Mouse (Mus musculus) hindbrain, postnatal 0 days (tissue): ENCODE results near the gene Nup62. TPM values are rescaled to one million over a fixed set of nuclear protein-coding genes. Genes with fewer than 3 reads are reported as not detected.
A peak's percentile ranks its signal among the peaks of the same experiment; 100 is the strongest.

Source experiments
- ATAC-seq: fragments of 200-750 bp; cut with Nextera tagmentation; 2 replicates; pipeline ENCODE4 v1.8.0; 2017; ENCODE audit warnings: mild to moderate bottlenecking, moderate TSS enrichment, moderate library complexity
- DNase-seq: peaks from one replicate; pipeline ENCODE4 v3.0.0-alpha.2; 2015; ENCODE audit warnings: low spot score
- H3K27ac ChIP-seq: fragments of 300-500 bp; sonication (generic); 2 replicates; pipeline ENCODE4 v1.5.1; 2014; ENCODE audit warnings: mild to moderate bottlenecking
- H3K27me3 ChIP-seq: fragments of 300-500 bp; sonication (generic); 2 replicates; pipeline ENCODE4 v1.6.1; 2014; ENCODE audit warnings: low read length, mixed read lengths; ENCODE audit not compliant: insufficient read depth
- H3K36me3 ChIP-seq: fragments of 300-500 bp; sonication (generic); 2 replicates; pipeline ENCODE4 v1.6.1; 2014; ENCODE audit warnings: low read length, mixed read lengths; ENCODE audit not compliant: insufficient read depth
- H3K4me1 ChIP-seq: fragments of 300-500 bp; sonication (generic); 2 replicates; pipeline ENCODE4 v1.6.1; 2014; ENCODE audit warnings: antibody characterized with exemption, low read length, mixed read lengths; ENCODE audit not compliant: insufficient read depth
- H3K4me2 ChIP-seq: fragments of 300-500 bp; sonication (generic); 2 replicates; pipeline ENCODE4 v1.6.1; 2014; ENCODE audit warnings: low read depth, mild to moderate bottlenecking, low read length, moderate library complexity, mixed read lengths
- H3K4me3 ChIP-seq: fragments of 300-500 bp; sonication (generic); 2 replicates; pipeline ENCODE4 v1.5.1; 2014; ENCODE audit warnings: low read length
- H3K9ac ChIP-seq: fragments of 300-500 bp; sonication (generic); replicated peaks from 2 replicates; pipeline ENCODE4 v1.6.1; 2014; ENCODE audit warnings: mild to moderate bottlenecking, low read length, moderate library complexity, mixed read lengths
- H3K9me3 ChIP-seq: fragments of 300-500 bp; sonication (generic); 2 replicates; pipeline ENCODE4 v1.6.1; 2016; ENCODE audit warnings: low read length, mixed read lengths
- CTCF ChIP-seq: IDR thresholded peaks from 2 replicates; pipeline ENCODE4 v1.5.1; 2016; ENCODE audit warnings: antibody characterized with exemption, control low read depth, low read depth
- WGBS: fragments of 180-500 bp; shearing (Covaris S2); extraction: QIAGEN DNeasy Blood & Tissue Kit; methylation state at CpG from one replicate; pipeline ENCODE4 v1.1.7; 2014; 5-methylcytosine and 5-hydroxymethylcytosine counted together
- polyA plus RNA-seq: library from polyadenylated mRNA; unstranded; fragments of >200 nt; fragmentation: Nextera tagmentation; extraction: Ambion mirVana; gene quantifications from 2 replicates; pipeline ENCODE4 v1.2.1, GENCODE M21; 2015
- total RNA-seq: library from RNA; depleted of rRNA; stranded (reverse); fragments of >200 nt; gene quantifications from 2 replicates; pipeline ENCODE4 v1.2.3, GENCODE M21; 2014; rRNA removed

The Nup62 gene
- 67.0 and 69.0 TPM in 2 replicates for total RNA-seq
- 42.9 and 46.4 TPM in 2 replicates for polyA plus RNA-seq

- TF ChIP-seq CTCF = 0 out of 2 replicates have a peak, but pooled peaks have one; percentile 5
- Histone ChIP-seq H3K27me3 (no peaks in the 10 kb centered on the region), H3K4me3 (peak within 1 kb of the TSS; percentile 85), H3K27ac (peak within 1 kb of the TSS; percentile 94), H3K4me1 (peaks cover 23% of the 10 kb centered on the region), H3K9me3 (no peaks in the 10 kb centered on the region), H3K4me2 (peak within 1 kb of the TSS; percentile 87), H3K36me3 (no peaks in the 10 kb centered on the region), H3K9ac (peak within 1 kb of the TSS; percentile 93)
- peak; percentile 95 for ATAC-seq
- under 1% methylated on average over 58 of the region's 62 CpGs for WGBS
- DNase-seq = peak; percentile 100
These were observed at the start of gene Nup62, which contains the start of gene Il4i1 for GRCm38 (mm10) chr7:44815721-44816469. Gene Nup62 (plus strand): TSS chr7:44816088. Gene Il4i1 (plus strand): TSS chr7:44816387.

GRCm38 (mm10) chr7:44768129-44768528 lies 47.8 kb upstream of the Nup62 start:
- H3K36me3 ChIP-seq = peaks cover 44% of the 10 kb centered on the region; the same call in 1 of the 2 replicates
- no peaks in the 10 kb centered on the region for H3K4me1 ChIP-seq
- H3K27me3 ChIP-seq = no peaks in the 10 kb centered on the region
- ATAC-seq (no peak), DNase-seq (no peak)
- no peaks in the 10 kb centered on the region for H3K9me3 ChIP-seq
- H3K9ac ChIP-seq = no peak overlapping the region
- no peak overlapping the region for H3K27ac ChIP-seq
- no peak overlapping the region for H3K4me3 ChIP-seq
- no peak overlapping the region for H3K4me2 ChIP-seq
- WGBS = 91% methylated on average over 5 of the region's 5 CpGs
- no peak for TF ChIP-seq CTCF

GRCm38 (mm10) chr7:44770046-44770578 lies 45.8 kb upstream of the Nup62 start:
- Histone ChIP-seq H3K27ac (no peak overlapping the region), H3K4me3 (no peak overlapping the region), H3K9ac (no peak overlapping the region), H3K4me2 (no peak overlapping the region), H3K4me1 (no peaks in the 10 kb centered on the region), H3K9me3 (no peaks in the 10 kb centered on the region), H3K36me3 (peaks cover 35% of the 10 kb centered on the region; the same call in 1 of the 2 replicates), H3K27me3 (no peaks in the 10 kb centered on the region)
- 0 out of 2 replicates have a peak, but pooled peaks have one; percentile 12 for TF ChIP-seq CTCF
- WGBS = 22% methylated on average over 6 of the region's 6 CpGs
- peak; percentile 72 for DNase-seq
- ATAC-seq = 0 out of 2 replicates have a peak, but pooled peaks have one; percentile 56

- TF ChIP-seq CTCF = no peak
- H3K4me2 ChIP-seq = no peak overlapping the region
- no peak overlapping the region for H3K4me3 ChIP-seq
- no peaks in the 10 kb centered on the region for H3K4me1 ChIP-seq
- no peaks in the 10 kb centered on the region for H3K9me3 ChIP-seq
- H3K9ac ChIP-seq = no peak overlapping the region
- WGBS = 92% methylated on average over 8 of the region's 8 CpGs
- peaks cover 20% of the 10 kb centered on the region; the same call in 1 of the 2 replicates for H3K36me3 ChIP-seq
- DNase-seq = no peak
- no peaks in the 10 kb centered on the region for H3K27me3 ChIP-seq
- no peak for ATAC-seq
- no peak overlapping the region for H3K27ac ChIP-seq
These were observed 43.2 kb upstream of the Nup62 start for GRCm38 (mm10) chr7:44772591-44773204.

GRCm38 (mm10) chr7:44776849-44777498 lies 38.9 kb upstream of the Nup62 start:
- H3K9me3 ChIP-seq = no peaks in the 10 kb centered on the region
- no peak for DNase-seq
- WGBS = 91% methylated on average over 9 of the region's 9 CpGs
- H3K4me2 ChIP-seq = no peak overlapping the region
- no peak overlapping the region for H3K9ac ChIP-seq
- no peak overlapping the region for H3K4me3 ChIP-seq
- TF ChIP-seq CTCF = no peak
- no peaks in the 10 kb centered on the region for H3K4me1 ChIP-seq
- no peaks in the 10 kb centered on the region for H3K27me3 ChIP-seq
- H3K36me3 ChIP-seq = peaks cover 4% of the 10 kb centered on the region; the same call in 1 of the 2 replicates
- ATAC-seq = no peak
- no peak overlapping the region for H3K27ac ChIP-seq

- 90% methylated on average over 8 of the region's 8 CpGs for WGBS
- H3K4me3 ChIP-seq = no peak overlapping the region
- H3K9ac ChIP-seq = no peak overlapping the region
- no peak for ATAC-seq
- no peaks in the 10 kb centered on the region; the same call in 1 of the 2 replicates for H3K36me3 ChIP-seq
- no peaks in the 10 kb centered on the region for H3K4me1 ChIP-seq
- H3K9me3 ChIP-seq = no peaks in the 10 kb centered on the region
- no peak overlapping the region for H3K27ac ChIP-seq
- H3K27me3 ChIP-seq = no peaks in the 10 kb centered on the region
- DNase-seq = no peak
- H3K4me2 ChIP-seq = no peak overlapping the region
- no peak for TF ChIP-seq CTCF
These were observed 35.8 kb upstream of the Nup62 start for GRCm38 (mm10) chr7:44780101-44780500.
